Mouse (Mus musculus) urinary bladder, adult 18-20 months (tissue): ENCODE data around the gene Sgpl1.
"Not testable (repeated sequence)": the region's sequence is repeated elsewhere in the genome, so short reads cannot be mapped to it uniquely, and the experiment has no call there.

Experiments used
- DNase-seq, 2 experiments: peaks; one replicate each; pipeline ENCODE4 v3.0.0; 2022; ENCODE audit warnings: low spot score in 2 of 2, mixed read lengths in 2 of 2

The Sgpl1 gene

DNA sequence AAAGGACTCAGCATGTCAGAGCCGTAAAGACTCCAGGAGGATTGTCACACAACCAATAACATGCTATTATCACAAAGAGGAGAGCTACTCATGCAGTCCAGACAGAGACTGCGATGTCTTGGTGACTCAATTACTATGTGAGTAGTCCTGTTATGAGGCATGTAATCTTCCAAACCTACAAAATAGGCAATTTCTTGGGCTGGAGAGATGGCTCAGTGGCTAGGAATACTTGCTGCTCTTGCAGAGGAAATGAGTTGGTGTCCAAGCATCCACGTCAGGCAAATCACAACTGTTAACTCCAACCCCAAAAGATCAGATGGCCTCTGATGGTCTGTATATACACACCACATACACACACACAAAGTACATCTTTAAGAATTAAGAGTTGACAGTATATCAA lies 8.1 kb upstream of the Sgpl1 start:
- DNase-seq: no peak

DNA sequence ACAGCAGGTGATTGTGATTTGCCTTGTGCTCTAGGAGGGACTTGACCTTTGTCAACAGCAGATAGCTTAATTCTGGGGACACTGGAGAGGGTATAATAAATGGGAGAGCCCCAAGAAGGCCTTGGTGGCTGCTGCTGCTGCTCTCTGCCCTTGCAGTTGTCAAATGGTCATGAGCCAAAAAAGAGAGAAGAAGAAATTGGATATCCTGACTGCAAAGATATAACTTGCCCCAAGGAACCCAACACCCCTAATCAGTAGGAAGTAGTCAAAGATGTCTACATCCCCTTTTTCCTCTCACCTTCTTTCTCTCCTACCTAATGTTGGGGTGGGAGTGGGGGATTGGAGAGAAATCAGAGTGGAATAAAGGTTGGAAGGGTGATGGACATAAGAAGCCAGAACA lies 4.6 kb upstream of the Sgpl1 start:
- DNase-seq: no peak

DNA sequence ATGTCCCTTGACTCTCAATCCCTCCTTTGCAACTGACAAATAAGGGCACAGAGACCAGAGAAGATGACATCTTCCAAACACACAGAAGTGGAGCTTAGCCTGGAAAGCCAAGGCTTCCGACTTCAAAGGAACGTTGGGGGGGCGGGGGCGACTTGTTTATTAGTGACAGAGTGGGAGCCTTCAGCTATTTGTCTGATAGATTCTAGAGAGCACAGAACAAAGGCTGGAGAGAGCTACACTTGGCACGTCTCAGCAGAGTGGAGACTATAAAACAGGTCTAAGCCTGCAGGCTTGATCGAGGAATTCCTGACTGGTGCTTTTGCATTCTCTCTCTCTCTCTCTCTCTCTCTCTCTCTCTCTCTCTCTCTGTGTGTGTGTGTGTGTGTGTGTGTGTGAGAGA lies 3.1 kb upstream of the Sgpl1 start:
- DNase-seq: peak in 1 of 2 experiments; percentile 46

DNA sequence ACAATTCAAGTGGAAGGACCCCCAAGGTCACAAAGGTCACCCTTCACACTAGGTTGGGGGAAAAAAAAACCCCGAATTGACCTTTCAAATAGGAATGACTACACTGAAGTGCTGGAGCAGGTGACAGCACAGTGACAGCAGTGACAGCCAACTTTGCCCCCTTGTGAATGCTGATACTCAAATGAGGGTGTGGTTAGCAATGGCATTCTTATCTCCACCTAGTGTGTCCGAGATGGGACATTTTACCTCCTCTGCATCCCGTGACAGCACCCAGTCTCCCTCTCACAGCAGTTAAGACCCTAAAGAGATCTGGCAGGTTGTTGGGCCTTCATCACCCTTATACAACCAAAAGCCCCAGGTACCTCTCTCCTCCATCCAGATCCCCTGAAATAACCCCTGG lies 2.0 kb upstream of the Sgpl1 start:
- DNase-seq: no peak

DNA sequence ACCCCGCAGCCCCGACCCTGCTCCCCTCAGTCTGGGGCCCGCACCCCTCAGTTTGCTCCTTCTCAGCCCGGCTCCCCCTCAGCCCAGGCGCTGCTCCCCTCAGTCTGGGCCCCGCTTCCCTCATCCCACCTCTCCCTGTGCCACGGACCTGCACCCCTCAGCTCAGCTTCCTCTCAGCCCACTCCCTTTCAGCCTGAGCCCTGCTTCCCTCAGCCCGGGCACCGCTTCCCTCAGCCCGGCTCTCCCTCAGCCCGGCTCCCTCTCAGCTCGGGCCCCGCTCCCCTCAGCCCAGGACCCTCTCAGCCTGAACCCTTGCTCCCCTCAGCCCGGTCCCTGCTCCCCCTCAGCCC lies 721 bp downstream of the Sgpl1 start:
- no peak for DNase-seq

DNA sequence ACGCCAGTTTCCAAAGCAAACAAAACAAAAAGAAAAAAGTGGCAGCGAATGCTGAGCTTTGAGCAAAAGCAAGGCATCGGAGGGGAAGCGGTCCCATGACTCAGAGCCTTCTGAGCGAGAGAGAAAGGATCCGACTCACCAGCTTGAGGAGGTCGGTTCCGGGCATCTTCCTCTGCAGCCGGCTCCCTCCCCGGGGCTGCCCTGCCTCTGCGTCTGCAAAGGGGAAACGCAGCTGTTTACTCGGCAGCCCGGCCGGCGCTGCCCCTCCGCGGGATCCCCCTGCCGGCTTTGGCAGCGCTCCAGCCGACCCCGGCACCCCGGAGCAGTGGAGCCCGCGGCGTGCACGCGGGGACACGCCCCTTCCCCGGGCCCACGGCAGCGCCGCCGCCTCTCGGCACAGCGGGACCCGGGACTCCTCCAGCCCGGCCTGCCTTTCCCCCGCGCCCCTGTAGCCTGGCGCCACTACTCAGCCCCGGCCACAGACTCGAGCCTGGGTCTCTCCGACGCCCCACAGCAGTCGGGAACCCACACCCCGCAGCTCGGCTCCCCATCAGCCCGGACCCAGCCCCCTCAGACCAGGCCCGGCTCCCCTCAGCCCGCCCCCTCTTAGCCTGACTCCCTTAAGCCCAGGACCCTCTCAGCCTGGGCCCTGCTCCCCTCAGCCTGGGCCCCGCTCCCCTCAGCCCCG lies 1.2 kb downstream of the Sgpl1 start:
- peak; percentile 34 to 53 for DNase-seq

DNA sequence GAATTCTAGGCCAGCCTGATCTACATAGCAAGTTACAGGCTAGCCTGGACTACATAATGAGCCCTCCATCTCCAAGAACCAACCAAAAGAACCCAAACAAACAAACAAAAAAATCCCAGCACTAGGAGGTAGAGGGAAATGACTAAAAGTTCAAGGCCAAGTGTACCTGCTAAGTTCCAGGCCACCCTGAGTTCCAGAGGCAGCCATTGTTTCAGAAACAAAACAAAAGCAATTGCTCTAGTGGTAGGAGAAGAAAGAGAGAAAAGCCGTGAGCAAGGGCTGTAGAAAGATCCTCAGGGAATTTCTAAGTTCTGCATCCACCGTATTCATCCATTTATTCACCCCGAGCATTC lies 1.8 kb downstream of the Sgpl1 start:
- no peak for DNase-seq

DNA sequence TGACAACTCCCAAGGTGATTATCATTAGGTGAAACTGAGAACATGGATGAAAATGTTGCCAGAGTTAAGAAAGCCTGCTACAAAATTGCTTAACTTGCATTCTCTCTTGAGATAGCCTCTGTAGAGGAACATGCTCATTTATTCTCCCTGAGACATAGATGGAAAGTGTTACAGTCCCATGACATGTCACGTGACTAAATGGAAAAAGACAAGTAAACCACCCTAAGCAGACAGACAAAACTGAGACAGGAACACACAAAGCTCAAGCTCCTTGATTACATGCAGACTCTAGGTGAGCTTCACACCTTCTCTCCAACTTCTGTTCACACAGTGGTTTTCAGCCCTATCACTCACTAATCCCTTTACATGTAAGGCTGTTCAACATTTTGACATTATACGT lies 4.2 kb downstream of the Sgpl1 start:
- no peak for DNase-seq

DNA sequence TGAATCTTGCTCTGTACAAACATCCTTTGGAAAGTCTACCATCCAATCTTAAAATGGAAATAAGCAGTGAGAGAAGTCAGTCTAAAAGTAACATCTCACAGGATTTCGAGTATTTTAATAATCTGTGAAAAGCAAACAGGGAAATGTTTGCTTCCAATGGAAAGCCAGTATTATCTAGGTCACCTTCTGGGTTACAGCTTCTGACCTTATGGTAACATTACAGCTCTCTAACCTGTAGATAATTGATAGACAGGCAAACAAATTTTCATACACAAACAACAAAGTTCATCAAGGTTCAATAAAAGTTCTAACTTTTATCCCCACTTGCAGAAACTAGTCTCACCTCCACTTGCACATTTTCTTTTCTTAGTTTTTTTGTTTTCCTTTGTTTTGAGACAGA lies 9.9 kb downstream of the Sgpl1 start:
- no peak for DNase-seq

DNA sequence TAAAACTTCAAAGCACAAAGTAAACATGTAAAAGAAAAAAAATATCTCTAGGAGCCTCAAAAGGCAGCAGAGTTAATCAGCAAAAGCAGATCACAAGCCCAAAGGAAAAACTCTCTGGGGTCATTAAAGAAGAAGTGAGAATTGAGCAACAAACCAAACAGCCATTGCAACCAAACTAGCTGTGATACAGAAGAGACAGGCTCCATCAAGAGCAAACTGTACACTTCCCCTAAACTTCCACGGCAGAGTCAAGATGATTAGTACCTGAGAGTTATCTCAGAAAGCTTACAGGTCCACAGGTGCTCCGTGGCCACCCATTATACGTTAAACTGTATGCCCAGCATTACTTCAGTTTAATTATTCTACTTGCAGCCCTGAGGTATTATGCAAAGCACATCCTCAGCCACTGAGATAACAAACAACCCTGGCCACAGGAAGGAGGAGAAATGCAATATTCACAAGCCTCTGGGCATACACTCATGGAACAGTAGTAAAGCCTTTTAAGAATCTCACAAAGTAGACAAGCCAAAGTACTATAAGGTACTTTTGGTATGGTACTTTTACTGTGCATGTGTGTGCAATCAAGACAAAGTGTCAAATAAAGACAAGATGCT lies 12.2 kb downstream of the Sgpl1 start:
- DNase-seq: no peak

DNA sequence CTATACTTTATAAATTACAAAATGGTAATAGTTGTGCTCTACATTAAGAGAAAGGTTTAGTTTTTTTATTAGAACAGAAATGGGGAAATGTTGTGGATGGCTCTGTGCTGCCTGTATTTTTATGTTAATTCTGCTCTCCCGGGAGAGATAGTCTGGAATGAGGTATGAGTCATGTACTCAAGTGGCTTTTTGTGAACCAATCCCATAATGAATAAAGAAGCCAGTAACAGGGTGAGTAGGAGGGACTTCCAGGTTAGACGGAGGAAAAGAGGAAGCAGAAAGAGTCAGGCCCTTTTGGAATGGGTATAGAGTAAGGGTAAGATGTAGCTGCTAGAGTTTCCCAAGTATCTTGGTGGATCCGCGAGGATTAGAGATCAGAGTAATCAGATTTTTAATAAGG lies 13.5 kb downstream of the Sgpl1 start:
- no peak for DNase-seq

DNA sequence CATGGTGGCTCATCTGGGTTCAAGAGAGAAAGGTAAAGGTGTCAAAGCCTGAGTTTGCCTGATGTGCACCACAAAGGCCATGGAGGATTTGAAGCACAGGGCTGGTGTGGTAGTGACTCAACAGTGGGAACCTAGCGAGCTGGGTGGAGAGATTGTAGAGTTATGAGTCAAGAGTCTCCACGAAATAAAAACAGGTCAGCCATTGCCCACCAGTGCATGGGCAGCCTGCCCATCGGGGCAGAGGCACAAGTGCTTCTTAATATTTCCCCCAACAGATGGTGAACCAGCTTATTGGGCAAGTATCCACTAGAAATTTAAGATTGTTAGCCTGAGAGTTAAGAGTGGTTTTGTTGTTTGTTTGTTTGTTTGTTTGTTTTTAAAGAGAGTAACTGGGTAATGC lies 16.5 kb downstream of the Sgpl1 start:
- DNase-seq: no peak

DNA sequence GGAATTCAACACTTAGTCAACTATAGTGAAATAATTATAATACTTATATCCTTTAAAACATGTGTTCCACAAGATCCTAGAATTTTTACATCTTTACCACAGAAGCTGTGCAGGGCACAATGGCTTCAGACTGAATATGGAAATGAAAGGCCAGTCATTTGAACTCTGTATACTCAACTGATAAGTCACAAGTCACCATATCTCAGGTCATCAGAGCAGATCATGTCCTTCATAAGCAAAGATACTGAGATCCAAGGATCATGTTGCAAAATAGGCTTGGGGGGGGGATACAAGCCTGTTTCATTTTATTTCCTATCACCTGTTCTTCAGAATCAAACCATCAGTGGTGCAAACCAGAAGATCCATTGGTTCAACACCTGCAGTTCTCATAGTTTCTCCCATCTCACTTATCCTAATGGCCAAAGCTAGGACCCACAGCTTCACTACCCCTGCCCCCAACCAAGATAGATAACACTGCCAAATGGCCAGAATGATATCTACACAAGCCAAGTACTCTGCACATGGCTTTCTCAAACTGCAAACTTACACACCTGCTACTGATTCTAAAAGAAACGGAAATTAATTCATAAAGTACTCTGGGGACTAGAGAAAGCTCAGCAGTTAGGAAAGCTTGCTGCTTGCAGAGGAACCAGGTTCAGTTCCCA lies 18.7 kb downstream of the Sgpl1 start:
- no peak for DNase-seq

DNA sequence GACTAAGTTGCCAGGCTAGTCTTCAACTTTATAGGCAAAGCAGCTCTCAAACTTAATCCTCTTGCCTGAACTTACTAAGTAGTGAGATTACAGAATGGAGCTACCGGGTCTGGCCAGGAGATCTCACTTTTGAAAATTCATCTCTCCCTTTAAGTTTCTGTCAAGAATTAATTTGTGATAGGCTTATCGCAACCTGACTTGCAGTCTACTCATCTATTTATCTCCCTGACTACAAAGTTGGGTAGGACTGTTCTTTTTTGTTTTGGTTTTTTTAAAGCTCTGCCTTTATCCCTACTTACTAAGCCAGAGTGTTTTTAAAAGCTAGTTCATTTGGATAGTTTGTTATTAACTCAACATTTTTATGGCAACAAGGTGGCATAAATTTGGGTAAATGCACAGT lies 23.0 kb downstream of the Sgpl1 start:
- no peak for DNase-seq

DNA sequence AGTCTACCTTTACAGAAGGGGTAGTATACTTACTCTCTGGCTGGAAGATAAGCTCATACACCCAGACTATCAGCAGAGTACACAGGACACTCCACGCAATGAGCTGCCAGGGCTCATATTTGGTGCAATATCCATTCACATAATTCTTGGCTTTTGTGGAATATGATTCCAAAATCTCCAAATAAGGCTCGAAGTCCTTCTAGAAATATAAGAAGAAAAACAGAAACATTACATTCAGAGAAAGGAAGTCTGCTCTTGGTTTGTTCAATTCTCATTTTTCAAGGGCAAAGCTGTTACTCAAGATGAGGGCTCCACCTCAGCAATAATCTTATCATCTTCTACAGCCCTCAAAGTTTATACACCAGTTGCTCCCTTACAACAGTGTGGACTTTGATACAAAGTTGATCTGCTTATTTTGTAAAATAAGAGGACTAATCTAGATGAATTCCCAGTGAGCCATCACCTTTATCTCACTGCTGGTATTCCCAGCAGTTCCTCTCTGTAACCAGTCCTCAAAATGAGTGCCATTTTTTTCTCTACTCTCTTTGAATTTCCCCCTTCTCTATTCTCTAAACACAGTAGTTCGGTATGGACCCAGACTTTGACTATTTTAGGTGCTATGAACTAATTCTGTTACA lies 24.1 kb downstream of the Sgpl1 start:
- DNase-seq: no peak

DNA sequence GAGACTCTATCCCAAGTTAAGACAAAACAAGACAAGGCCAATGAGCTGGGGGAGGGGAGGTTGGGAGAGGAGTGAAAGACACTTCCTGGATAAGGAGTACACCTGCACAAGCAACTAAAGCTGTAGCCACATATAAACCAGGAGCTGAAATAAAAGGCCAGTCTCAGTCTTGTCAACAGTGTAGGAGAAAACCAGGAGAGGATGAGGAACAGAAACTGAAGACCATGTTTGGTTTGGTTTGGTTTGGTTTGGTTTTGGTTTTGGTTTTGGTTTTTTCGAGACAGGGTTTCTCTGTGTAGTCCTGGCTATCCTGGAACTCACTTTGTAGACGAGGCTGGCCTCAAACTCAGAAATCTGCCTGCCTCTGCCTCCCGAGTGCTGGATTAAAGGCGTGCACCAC lies 25.8 kb downstream of the Sgpl1 start:
- not testable (repeated sequence) for DNase-seq

DNA sequence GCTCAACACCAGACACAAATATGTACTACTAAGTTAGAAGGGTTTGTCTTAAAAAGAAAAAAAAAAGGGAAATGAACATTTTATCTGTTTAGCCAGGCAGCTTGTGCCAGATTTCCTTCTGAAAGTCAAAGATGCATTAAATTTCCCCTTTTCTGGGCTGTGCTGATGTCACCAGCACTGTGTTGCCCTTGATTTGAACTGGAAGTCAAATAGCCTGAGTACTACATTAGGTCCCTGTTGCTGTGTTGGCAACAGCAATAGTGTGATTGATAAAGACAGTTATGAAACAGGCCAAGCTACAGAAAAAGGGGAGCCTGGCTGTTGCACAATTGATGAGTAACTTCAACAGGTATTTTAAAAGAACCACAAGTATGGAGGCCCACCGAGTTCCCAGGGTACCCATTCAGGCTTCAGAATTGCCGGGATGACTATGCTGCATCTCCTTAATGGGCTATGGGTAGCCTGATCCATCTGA lies 33.2 kb downstream of the Sgpl1 start:
- DNase-seq: no peak

DNA sequence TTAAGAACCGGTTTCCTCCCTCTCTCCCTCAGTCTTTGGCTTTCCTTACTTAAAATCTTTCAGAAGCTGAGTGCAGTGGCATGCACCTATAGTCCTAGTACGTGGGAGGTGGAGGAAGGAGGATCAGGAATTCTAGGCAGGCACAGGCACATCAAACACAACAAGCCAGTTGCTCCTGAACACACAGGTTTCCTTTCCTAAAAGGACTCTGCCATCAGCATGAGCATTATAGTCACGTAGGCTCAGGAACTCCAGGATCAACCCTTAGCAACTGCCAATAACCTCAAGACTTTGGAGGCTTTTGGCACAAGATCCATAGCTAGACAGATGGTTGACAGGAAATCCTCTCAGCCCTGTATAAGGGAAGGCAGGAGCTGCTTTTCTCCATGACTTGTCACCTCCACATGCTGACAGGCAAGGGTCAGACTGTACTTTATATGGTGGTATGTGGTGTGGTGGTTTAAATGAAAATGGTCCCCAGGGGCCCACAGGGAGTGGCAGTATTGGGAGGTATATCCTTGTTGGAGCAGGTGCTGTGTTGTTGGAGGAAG lies 43.9 kb downstream of the Sgpl1 start:
- no peak for DNase-seq

DNA sequence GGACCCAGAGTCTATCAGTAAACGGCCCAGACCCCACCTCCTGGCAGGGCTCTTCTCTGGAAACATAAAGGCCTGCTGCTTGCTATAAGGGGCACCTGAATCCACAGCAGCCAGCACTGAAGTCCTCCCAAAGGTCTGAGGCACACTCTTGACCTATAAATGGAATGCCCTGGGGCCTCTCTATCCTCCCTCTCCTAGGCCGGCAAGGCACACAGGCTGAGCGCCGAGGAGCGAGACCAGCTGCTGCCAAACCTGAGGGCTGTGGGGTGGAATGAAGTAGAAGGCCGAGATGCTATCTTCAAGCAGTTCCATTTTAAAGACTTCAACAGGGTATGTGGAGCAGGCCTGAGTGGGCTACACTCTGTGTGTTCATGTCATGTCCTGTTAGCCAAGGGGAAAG lies 55.6 kb downstream of the Sgpl1 start:
- DNase-seq: no peak

DNA sequence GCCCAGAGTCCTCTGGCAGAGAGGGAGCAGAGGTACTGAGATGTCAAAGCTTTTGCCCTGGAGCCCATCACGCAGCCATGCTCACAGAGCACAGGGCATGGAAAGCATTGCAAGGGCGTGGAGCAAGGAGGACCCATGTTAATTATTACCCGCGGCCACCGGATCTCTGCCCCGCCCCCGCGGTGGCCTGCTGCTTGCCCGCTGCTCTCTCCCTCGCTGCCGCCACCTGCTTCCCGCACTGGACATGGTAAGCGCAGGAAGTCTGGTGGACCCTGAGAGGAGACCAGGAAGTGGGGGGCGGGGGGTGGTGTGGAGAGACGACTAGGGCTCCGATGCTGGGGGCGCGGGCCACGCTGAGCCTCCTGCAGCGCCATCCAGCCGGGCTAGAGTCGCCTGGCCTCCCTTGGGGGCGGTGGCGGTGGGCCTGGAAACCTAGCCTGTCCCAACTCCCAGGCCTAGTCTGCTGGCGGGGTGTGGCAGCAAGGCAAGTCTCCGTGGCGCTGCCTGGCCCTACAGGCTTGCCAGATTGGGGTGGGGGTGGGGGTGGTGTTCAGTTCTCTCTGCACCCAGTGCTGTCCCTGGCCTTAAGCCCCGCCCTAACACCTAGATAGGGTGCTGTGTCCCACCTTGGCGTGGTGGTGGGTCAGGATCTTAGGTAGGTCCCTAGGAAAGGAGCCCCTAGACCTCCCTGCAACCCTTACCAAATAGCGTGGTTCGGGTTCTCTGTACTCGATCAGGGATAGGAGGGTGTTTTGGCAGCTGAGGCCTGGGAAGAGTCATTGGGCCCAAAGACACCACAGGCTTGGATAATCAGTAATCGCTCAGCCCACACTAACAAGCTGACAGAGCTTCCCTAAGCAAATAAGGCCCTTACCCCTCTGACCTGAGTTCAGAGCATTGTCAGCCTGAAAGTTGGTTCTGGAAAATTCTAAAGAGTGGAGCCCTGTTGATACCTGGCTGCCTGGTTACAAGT lies 58.0 kb downstream of the Sgpl1 start, which contains the start of gene Pcbd1:
Gene Pcbd1 (plus strand): TSS at position 162 of the 973 bp plus-strand sequence.
- DNase-seq: peak; percentile 20 to 41

DNA sequence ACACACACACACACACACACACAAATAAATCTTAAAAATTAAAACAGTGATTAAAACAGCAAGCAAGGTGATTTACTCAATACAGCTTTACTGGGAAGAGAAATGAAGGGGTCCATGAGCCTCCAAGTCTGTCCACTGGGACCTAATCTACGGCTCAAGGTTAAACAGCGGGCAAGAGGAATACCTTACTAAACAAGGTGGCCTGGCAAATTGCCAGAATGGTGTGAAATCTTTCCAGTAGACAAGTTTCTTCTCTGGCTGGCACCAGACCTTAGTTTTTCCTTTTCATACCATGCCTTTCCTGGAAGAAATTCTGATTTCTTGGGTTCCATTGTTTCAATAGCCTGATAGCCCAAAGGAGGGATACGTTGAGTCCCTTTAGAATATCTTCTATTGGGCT lies 59.0 kb downstream of the Sgpl1 start:
- DNase-seq: no peak
